Mouse (Mus musculus): Measurements from ENCODE around the gene Mgst2.

Gene Mgst2

DNA sequence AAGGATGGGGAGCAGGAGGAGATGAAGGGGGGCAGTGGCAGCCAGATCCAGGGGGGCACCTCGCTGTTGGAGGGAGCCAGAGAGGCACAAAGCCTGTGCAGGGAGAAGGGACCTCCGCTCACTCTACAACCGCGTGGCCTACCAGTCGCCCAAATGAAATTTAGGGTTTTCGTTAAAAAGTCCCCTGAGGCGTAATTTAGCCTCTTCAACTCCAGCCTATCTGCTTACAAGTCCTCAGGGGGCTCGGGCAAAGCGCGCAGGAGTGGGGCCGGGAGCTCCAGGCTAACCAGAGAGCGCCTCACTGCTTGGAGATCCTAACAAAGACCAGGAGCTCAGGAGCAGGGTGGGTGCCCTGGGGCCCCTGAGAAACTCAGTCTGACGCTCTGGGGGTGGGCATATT is 41.8 kb downstream of the Mgst2 start:
- DNase-seq = no peak

GRCm38 (mm10) chr3:51702701-51703286 is 42.6 kb downstream of the Mgst2 start:
- no peak for DNase-seq

- no peak for DNase-seq
These were observed 43.3 kb downstream of the Mgst2 start for GRCm38 (mm10) chr3:51703478-51703877.

- no peak for DNase-seq
These were observed 45.1 kb downstream of the Mgst2 start for GRCm38 (mm10) chr3:51705220-51705619.

- no peak for DNase-seq
These were observed 48.2 kb downstream of the Mgst2 start for GRCm38 (mm10) chr3:51708375-51708745.

- DNase-seq = peak; percentile 87 to 88
These were observed 48.7 kb downstream of the Mgst2 start for GRCm38 (mm10) chr3:51708746-51709411.

DNA sequence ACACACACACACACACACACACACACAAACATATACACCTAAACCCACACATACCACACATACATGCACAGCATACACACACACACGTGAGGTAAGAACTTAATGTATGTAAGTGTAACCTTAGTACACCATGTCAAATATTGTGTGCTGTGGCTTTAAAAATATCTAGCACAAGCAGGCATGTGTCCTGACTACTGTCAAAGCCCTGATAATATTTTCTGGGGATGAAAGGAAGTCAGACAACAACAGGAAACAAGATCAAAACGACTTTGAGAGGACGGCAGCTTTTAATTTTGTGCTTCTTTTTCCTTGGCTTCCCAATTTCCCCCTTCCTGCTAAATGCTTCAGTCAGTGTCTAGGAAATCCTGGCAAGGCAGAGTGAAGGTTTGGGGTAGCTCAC is 52.2 kb downstream of the Mgst2 start:
- no peak for DNase-seq

GRCm38 (mm10) chr3:51713233-51713632 is 53.1 kb downstream of the Mgst2 start:
- DNase-seq = no peak

- DNase-seq = no peak
These were observed 54.3 kb downstream of the Mgst2 start for GRCm38 (mm10) chr3:51714469-51714868.

DNA sequence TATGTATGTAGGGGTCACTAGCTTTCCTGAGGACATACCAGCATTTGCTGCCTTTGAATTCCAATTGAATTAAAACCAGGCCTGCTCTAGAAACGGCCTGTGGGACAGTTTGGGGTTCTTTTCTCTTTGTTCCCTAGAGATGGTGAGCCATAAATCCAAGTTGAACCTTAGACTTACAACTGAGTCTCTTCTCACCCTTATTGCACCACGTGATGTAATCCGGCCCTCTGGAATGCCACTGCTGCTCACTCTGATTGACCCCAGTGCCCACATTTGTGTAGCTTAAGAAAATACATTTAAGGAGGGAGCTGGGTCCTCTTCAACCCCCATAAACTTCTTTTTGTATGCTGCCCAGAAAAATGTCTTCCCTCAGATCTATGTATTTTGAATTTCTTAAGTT is 57.3 kb downstream of the Mgst2 start:
- DNase-seq = no peak

DNA sequence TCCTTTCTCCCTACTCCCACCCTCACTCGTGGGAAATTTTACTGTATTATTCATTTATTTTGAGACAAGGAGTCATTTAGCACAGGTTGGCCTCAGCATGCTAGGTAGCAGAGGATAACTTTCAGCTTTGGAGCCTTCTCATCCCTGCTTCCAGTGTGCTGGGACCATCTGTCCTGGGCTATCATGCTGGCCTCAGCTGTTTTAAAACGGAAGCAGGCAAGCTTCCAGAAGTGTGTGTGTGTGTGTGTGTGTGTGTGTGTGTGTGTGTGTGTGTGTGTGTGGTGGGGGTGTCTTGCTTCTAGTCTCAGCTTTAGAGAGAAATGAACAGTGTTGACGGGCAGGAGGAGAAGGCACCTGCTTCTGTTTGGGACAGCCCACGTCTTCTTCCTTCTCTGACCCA is 57.7 kb downstream of the Mgst2 start:
- peak; percentile 53 to 55 for DNase-seq

DNA sequence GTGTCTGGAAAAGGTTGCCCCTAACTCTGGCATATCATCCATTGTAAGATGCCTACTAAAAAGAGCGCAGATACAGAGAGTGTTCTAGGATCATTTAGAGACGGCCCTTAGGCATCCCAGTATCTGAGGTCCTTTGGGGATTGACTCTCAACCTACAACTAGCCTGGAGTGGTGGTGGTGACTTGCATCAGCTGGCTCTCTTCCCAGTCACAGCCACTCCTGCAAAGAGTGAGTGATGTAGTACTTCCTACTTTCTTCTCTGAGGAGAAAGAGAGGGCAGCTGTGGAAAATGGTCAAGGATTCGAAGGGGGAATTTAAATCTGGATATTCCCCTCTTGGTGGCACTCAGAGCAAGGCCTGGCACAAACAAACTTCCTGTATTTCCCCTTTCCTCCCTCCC is 59.2 kb downstream of the Mgst2 start:
- peak in 1 of 2 experiments; percentile 44 for DNase-seq

GRCm38 (mm10) chr3:51719982-51720381 is 59.8 kb downstream of the Mgst2 start:
- DNase-seq = no peak

DNA sequence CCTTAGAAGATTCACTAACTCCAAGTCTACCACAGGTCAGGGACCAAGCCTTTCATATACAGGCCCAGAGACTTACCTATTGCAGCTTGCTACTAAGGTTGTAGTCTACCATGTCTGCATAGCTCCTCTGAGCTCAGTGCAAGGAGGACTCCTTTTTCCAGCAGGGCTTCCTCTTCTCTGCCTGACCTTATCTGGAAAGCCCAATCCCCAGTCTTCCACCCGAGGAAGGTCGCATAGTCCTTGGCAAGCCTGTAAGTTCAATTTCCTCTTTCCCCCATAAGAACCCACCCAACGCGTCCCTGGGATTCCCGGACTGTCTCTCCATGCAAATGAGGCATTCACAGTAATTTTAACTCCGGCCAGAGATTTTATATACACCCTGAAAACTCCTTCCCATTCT is 66.1 kb downstream of the Mgst2 start:
- DNase-seq = no peak

GRCm38 (mm10) chr3:51727487-51727886 is 67.3 kb downstream of the Mgst2 start:
- DNase-seq = no peak

DNA sequence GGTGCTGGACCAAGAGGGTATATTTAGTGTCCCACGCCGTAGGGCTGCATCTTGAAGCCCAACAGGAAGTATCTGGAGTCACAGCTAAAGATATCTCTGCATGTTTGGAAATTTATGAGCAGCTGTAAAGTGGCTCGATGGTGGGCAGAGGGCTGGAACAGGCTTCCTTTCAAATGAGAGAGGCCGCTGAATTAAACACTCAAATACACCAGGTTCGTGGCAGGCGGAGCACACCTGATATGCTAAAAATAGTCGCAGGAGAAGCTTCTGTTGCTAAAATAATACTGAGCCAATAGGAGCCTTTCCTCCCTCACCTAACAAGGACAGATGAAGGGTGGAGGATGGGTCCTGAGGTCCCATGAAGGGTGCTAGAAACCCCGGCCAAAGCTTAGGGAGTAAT is 67.8 kb downstream of the Mgst2 start:
- DNase-seq = no peak

GRCm38 (mm10) chr3:51728456-51728855 is 68.3 kb downstream of the Mgst2 start:
- no peak for DNase-seq

GRCm38 (mm10) chr3:51729109-51729918 is 69.2 kb downstream of the Mgst2 start:
- no peak for DNase-seq

DNA sequence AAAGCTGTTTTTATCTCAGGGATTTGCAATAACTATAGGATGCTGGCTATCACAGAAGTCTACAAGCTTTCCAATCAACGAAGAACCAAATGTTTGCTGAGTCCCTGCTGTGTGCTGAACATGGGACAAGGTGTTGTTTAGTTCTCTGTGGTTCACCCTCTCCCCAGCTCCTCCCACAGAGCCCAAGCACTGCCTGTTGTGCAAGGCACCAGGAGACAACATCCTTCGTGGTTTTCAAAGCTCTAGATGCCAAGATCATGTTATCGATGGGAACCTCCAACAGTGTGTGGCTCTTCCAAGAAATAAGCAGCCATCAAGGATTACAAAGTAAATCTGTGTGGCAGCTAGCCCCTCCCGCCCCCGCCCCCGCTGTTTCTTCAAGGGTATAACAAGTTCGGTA is 70.5 kb downstream of the Mgst2 start:
- no peak for DNase-seq

- no peak for DNase-seq
These were observed 71.9 kb downstream of the Mgst2 start for GRCm38 (mm10) chr3:51731949-51732636.

Data from kidney, postnatal 25 days (tissue).